Mouse (Mus musculus) bone marrow macrophage, adult 2 months (primary cell): ENCODE measurements around the gene Col18a1.

Experiments used
- CTCF ChIP-seq: IDR thresholded peaks from 2 replicates; pipeline ENCODE4 v1.5.1; 2012; ENCODE audit warnings: low read depth, mild to moderate bottlenecking, low read length, moderate library complexity
- POLR2A ChIP-seq: IDR thresholded peaks from 2 replicates; pipeline ENCODE4 v1.6.1; 2012; ENCODE audit warnings: mild to moderate bottlenecking, low read depth, low read length, borderline replicate concordance

DNA sequence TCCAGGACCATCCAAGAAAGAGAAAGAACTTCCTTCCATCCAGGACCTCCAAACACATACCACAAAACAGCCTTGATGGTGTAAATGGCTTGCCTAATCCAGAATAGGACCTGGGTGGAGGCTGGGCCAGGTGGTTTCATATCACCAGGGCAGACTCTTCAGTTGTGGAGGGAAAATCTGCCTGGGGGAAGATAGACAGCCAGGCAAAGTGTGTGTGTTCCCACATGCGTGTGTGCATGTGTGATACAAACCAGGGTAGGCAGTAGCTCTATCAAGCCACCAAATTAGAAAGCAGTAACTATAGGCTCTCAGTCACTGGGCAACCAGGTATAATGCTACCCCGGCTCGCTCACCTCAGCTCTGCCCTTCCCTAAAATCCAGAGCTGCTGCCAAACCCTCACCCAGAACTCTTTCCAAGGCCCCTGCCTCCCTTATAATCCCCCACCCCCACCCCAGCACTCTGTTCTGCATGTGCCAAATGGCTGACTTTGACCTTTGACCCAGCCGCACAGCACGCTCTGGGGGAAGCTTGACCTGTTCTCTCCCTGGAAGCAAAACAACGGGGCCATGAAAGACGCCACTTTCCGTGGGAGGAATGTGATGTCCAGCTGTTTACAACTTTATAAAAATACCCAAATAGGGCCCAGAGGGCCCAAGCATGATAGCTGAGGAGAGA, 158.8 kb downstream of the Col18a1 start:
- no peak for TF ChIP-seq CTCF
- no peak for TF ChIP-seq POLR2A
